Mouse (Mus musculus): ENCODE results near the gene Nrn1.

Gene Nrn1

DNA sequence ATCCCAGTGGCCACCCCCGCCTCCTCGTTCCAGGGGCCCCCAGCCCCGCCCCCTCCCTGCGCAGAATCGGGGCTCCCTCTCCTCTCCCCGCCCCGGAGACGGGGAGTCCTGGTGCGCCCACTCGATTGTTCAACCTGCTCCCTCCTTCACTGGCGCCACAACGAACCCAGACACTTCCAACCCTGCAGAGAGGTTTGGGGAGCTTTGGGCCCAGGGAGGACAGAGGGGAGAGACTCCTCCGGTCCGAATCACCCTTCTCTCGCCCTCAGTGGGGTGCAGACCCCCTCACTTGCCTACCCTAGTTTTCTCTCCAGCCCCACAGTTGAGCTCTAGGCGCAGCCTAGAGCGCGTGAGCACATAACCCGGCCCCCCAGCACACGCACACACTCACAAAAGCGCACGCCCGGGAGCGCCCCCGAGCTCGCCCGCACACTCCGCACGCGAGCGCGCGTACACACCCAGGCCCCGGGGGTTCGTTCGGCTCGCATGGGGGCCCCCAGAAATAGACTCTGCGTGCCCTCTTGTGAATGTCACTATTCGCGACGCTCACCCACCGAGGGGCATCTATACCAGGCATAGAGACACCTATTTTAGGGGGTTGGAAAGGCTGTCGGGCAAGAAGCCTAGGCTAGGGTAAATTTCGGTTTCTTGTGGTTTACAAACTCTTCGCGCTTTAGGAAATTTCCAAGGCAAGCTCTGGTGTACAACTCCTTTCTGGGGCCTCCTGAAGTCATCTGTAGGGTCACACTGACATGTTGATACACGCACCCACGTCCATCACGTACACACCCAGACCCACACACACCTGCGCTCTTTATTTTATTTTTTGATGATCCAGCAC lies at the start of gene Nrn1:
Nrn1 (minus strand) TSS at position 401 of the 841 bp plus-strand sequence.
- DNase-seq: no peak

DNA sequence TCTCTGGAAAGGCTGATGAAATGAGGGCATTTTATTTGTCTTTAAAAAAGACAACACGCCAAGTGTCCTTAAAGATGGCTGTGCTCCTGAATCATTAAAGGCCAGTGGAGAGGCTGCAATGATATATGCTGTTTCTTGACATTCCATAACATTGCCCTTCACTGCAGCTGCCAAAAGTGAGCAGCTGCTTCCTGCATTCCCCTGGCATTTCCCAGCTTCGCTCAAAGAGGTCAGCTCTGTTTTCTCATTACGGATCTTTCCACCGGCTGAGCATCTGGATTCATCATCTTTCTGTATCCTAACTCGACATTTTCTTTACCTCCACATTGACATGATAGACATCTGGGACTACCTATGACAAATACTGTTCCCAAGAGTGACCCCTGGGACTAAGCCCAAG lies 44.7 kb upstream of the Nrn1 start:
- no peak for DNase-seq

DNA sequence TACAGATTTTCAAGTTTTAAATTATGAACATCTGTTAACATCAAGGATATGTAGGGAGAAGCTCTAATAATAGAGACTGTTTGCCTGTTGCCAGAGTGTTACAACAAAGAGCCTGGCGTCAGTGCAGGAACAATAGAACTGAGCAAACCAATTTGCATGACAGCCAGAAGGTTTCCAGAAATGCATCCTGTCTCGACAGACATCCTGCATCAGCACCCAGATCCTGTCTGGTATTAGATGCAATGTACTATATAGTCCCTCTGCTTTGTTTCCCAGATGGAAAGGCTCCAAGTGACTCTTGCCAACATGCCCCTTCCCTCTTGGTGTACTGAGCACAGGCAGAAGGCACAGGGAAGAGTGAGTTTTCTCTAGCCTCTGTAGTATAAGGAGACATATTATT lies 31.9 kb upstream of the Nrn1 start:
- no peak for DNase-seq

DNA sequence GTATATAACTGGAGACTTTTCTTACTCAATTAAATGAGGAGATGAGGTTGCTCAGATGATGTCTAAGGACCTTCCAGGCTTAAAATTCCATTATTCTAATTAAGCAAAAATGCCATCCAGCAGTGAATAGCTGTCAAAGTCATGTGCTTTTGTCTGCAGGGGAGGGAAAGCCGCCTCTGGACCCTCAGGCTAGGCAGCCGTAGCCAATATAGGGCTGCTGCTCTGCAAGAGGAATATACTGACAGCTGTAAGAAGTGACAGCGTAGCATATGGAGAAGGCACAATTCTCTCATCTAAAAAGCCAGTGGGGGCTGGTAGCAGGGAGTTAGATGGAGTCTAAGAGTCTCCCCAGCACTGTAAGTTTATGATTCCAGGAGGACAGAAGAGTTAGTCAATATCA lies 16.9 kb upstream of the Nrn1 start:
- DNase-seq: no peak

DNA sequence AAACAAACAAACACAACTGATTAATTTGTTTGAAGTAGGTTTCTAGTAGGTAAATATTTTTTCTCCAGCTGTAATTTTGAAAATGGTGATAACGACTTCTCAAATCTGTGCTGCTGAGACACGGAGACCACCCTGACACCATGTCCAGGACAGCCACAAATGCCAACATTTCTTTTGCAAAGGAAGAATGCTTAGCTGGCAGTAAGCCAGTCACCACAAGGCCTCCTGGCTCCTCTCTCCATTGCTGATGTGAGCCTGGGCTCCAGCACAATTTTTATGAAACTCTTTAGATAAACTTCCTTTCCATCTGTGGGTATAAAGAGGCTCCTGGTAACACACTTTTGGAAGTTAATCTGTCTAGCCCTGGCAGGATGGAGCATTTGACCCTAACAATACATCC lies 15.1 kb upstream of the Nrn1 start:
- no peak for DNase-seq

DNA sequence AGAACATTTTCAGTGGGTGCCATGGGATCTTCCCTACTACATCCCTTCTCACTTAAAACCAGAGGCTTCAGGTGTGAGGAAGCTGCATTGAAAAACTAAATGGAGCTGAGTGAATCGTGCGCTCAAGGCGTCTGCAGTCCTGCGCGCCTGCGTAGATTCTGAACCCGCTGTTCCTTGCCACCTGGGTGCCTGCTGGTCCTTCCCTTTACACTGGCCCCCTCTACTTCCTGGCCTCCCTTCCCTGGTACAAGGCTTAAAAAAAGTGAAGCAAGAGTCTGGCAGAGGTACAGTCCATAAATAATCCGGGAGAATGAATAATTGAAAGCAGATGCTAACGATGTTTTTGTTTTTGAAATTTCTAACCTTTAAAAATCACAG lies 1.7 kb upstream of the Nrn1 start:
- no peak for DNase-seq

DNA sequence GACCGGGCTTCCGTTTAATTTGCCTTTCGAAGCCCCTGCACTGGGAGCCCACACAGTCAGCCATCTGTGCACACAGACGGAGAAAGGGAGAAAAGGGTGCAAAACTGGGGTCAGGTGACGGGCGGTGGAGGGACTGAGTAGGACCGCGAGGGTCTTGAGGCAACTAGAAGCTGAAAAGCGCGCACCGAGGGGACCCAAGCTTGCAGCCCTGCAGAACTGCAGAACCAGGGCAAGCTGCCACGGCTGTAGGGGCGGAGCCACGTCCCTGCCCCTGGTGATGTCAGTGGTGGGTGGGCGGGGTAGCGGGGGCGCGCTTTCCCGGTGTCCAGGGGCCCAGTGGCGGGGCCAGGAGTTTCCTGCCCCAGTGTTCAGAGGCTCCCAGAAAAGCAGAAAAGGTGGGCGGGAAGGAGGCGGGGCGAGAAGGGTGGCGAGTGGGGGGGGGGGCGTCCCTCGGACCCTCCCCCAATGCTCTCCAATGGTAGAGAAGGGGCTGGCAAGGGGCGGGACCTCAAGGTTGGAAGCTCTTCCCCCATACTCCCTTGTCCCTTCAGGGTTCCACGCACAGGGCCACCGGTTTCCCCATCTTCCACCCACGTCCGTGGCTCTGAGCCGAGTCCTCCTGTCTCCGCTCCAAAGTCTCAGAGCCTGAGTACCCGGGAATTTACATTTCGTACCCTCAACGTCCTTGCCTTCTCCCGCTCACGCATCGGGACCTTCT lies 1.1 kb upstream of the Nrn1 start:
- no peak for DNase-seq

DNA sequence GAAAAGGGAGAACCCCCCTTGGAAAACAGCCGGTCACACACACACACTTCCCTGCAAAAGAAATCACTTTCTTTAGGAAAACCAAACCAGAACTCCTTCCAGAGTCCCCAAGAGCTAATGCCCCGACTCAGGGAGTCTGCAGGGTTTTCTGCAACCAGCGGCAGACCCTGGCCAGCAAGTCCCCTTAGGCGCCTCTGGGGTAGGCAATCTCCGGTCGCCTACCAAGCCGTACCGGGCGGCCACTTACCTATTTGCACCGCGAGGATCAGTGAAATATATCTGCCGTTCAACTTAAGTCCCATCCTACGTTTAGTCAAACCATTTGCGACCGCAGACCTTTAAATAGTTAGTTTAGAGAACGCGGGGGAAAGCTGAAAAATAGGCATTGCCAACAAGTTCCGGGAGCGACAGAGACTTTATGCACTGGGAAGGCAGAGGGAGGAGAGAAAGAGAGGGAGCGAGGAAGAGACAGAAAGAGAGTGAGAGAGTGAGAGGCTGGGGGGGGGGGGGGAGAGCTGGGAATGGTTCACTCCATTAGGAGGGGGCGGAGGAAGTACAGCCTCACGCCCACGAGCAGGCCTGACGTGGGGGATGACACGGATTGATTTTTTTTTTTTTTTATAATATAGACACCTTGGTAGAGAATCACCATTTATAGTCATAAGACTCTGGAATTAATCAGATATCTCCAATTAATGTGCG lies 791 bp downstream of the Nrn1 start:
- no peak for DNase-seq

DNA sequence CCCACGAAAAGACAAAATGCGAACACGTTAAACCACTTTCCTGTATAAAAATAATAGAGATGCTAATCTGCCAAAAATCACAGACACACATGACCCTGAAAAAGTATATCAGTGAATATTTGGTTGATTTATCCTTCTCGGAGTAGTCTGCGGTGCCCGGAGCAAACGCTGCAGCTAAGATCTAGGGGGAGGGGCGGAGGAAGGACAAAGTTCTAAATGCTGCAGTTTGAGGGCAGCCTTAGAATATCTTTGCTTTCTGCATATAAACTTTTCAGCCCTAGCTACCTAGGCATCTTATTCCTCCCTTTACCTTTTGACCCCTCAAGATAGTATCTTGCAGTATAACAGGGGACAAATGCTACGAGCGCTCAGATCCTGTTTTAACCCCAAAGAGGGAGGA lies 1.4 kb downstream of the Nrn1 start:
- no peak for DNase-seq

DNA sequence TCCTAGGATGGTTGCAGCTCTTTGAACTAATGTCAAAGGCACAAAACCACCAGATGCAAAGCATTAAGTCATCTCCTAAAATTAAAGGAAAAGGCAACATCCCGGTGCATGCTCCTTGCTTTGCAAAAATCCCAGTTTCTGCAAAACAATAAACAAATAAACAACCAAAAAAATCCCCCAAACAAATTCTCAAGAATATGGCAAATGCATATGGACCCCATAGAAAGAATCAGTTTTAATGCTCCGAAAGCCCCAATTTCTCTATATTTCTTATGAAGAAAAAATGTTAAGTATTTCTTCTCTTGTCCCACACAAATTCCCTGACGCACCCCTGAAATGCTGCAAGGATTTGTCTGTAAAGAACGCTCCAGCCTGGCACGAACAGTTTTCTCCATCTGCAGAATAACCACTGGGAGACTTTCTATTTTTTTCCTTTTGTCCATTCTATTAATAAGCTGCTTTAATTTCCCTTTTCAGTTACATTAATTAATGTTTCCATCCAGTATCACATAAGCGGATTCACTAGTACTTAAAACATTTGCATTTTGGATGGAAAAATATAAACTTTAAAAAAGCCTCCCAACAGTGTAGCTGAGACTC lies 1.9 kb downstream of the Nrn1 start:
- no peak for DNase-seq

DNA sequence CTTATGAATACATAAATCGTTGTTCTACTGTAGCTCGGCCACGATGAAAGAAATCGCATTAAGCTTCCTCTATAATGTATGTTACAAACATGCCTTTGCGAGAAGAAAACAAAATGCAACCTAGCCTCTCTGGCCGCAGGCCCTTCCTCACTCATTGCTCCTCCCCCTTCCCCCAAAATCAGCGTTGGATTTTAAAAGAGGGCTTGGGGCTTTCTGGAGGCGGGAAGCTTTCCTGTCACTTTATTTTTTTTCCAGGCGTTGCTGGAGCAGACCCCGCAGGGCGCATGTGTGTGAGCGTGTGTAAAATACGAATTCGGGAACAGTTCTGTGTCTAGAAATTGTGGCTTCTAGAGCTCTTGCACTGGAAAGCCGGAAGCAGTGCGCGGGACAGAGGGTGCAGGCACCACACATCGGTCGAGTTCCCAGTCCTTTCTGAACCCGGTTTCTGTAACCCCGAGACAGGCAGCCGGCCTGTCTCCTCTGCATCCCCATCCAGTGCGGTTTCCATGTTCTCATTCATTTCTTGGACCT lies 2.9 kb downstream of the Nrn1 start:
- no peak for DNase-seq

DNA sequence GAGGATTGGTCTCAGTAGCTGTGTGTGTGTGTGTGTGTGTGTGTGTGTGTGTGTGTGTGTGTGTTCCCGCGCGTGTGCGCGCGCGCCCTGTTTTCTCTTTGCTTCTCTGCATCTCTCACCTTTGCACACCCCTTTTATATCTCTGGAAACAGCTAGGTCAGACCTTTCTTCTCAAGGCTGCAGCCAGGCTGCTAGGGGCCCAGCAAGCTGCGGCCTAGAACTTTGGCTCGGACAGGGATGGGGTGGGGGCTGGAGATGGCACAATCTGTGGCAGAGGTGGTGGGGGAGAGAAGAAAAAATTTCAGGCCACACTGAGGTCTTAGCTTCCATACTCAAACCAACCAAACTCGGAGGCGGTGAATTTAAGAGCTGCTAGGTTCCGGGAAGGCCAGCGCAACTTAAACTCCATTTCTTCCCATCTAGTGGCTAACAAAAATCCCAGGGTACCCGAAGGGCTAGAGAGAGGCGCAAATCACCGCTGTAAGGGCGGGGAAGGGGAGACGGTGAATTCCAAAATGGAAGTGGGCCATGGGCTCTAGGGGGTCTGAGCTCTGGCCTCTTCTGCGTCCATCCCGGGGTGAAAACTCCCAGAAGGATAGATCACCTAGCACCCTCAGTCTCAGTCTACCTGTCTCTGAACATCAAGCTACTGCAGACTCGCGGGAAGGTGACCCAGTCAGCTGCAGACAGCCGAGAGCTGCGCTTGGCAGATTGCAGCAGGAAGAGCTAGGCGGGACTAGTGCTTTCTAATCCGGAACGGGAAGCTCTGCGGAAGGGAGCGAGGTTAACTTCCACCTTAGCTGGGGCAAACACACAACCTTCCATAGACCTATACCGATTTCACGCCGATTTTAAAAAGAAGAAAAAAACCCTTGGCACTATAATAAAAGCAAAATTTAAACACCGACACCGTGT lies 3.7 kb downstream of the Nrn1 start:
- peak; percentile 33 for DNase-seq

DNA sequence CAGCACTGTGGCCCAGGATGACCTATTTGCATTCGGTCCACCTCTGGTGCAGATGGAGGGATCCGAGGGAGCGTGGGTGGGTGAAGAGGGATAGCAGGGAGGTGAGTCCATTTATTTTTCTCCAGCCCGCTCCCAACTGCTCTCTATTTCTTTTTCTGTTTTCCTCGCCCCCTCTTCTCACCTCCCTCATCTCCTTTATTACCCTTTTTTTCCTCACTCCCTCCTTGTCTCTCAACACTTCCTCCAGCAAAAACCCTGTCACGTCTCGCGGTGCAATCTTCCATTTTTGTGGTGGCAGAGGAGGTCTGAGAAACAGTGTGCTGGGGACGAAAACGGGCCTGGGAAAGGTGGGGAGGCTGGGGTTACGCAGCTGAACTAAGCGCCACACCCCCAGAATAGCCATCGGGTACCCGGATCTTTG lies 4.6 kb downstream of the Nrn1 start:
- no peak for DNase-seq

DNA sequence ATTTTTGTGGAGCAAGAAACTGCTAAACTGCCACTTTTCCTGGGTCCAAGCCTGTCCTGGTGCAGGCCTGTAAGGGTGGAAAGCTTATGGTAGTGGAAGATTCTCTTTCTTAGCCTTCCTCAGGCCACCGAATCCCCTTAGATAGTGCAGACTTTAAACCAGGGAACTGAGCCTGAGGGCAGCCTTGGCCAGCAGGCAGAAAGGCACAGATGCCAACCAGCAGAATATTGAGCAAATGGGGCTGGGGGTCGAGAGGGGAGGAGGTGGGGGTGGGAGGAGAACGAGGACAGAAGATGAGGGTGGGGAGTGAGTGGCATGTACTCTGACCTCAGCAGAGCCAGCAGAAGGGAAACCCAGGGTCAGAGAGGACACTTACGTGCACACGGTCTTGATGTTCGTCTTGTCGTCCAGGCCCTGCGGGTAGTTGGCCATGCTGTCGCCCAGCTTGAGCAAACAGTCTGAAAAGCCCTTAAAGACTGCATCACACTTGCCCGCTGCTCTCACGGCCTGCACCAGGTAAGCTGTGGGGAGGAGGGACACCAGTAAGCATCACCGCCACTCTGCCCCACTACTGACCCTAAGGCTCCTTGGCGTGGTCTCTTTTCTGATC lies 5.1 kb downstream of the Nrn1 start:
- no peak for DNase-seq

DNA sequence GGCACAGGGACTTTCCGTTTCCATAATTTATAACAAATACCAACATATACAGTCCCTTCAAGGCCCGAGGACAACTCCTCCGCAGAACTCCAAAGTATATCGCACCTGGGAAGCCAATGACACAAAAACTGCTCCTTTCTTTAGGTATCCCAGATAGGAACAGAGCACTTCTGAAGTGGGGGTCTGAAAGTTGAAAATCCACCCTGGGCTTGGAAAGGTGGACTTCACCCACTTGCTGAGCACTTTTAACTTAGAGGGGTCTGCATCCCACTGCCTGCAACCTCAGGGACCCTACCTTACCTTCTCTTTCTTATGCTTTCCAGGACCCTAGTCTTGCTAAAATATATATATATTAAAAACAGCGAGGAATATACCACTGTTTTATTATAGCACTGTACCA lies 6.4 kb downstream of the Nrn1 start:
- DNase-seq: no peak

DNA sequence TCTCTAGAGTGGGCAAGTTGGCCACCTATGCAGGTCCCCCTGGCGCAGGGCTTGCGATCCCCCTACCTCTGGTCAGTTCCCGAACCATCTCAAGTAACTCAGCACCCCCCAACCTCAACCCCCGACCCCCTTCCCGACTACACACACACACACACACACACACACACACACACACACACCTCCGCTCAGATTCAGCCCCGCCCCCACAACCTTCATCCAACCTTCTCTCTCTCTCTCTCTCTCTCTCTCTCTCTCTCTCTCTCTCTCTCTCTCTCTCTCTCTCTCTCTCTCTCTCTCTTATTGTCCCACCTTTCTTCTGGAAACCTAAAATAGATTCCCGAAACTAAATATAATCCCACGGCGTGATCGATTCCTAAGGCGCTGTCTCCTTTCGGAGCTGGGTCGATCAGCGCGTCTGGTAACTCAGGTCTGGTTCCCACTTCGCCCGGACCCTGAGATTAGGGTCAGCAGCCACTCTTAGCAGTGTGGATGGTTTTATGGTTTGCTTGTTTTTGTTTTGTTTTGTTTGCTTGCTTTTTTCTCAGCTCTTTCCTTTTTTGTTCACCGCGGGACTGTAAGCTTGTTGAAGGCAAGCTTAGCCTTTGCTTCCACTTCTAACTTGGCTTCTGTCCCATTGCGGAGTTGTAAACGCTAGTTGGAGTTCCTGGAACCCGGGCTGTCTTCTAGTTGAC lies 7.0 kb downstream of the Nrn1 start:
- no peak for DNase-seq

DNA sequence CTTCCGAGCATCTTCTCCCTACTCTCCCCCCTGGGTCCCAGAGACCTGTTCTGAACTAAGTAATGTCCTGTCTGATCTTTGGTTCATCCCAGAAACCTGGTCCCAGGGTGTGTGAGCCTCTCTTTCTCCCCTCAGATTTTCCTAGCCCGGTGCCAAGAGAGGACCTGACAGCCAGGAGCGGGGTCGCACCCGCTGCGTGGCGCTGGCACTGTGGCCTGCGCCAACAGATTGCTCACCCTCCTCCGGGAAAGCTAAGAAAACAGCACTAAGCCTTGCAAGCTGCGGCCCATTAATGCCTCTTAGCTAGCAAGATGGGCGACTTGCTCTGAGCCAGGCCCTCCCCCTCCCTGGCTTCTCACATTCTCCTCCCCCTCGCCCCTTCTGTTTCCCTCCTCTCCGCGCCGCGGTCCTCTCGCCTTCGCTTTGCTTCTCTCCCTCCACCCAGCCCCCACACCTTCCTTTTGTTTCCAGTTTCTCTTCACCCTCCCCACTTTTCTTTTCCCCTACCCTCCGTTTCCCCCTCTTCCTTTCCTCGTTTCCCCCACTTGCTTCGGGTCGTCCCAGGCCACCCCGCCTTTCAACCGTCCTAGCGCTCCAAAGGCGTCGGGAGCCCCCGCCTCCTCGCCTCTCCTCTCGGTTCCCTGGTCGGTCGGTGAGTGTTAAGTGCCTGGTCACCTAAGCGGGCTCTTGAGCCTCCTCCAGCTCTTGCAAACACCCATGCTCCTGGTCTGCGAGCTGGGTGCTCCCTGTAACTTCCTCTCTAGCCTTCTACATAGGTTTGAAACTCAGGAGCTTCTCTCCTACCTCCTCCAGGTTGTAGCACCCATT lies 7.8 kb downstream of the Nrn1 start:
- no peak for DNase-seq

DNA sequence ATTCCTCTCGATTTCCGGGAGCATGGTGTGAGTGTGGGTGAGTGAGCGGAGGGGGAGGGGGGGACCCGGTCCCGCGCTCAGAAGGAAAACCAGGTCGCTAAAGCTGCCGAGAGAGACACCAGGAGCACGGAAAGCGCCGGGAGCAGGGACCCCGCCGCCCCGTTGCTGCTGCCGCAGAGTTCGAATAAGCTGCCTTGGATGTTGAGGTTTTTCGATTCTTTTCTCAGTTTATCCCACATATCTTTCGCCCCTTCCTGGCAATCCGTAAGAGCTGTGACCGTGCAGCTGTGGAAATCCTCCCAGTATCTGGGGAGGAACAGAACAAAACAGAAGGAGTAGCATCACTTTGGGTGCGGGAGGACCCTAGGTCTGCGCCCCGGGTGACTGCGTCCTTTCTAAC lies 8.4 kb downstream of the Nrn1 start:
- no peak for DNase-seq

DNA sequence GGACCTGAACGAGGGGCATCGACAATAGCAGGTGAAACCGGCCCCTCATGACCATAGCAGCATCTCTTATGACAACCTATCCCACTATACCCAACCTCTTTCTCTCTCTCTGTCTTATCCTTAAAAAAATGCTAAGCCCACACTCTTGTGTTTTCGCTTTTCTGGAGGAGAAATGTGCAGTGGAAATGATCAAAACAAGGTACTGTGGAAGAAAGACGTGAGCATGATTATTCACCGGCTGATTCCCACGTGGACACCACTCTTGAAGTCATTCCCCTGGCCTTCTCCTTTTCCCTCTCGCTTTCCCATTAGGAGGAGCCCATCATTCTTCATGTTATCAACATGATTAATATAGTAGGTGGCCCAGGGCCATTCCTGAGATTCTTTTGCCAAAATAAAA lies 9.1 kb downstream of the Nrn1 start:
- no peak for DNase-seq
